Mouse (Mus musculus): ENCODE measurements at regions not wholly inside any gene's neighbourhood (a gene's known extent, or its start where the extent isn't known, plus 50 kb on each side); places are given as distances from the start of the nearest gene placed in this dataset.

DNA sequence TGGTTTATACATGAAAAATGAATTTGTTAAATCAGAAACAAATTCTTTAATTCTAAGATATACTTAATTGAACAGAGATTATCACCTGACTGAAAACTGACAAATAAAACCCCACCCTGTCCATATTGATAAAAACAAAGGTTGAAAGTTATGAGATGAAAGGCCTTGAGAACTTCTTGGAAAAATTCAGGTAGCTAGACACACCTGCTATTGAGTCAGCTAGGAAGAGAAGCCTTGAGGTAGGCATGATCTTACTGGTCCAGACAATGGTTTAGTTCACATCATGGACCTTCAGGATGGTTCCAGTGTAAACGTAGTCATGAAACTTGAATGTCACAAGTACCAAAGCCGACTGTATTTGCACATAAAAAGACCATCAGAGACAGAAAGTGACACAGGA, 180.3 kb downstream of the 1700064H15Rik start:
- no peak for TF ChIP-seq CTCF (IDR thresholded peaks at IDR 0.05; ENCODE audit: low read depth)
- no peak for TF ChIP-seq EP300 (IDR thresholded peaks at IDR 0.05; ENCODE audit: low read depth)

Measured in liver, postnatal 0 days (tissue).